Mouse (Mus musculus) hematopoietic stem cell, adult 5-6 weeks (primary cell): Measurements from ENCODE around the gene Ccl5. TPM values are rescaled to one million over a fixed set of nuclear protein-coding genes. Genes with fewer than 3 reads are reported as not detected.

Experiments
- ATAC-seq, 2 experiments: fragments of 125-278 bp in 1 of 2; replicated peaks in 1 of 2; 2 replicates each; pipeline ENCODE4 v1.8.0; 2016 to 2017; ENCODE audit warnings: inconsistent platforms in 2 of 2, mild to moderate bottlenecking in 2 of 2, moderate number of reproducible peaks in 2 of 2, low read depth in 1 of 2, moderate TSS enrichment in 1 of 2; ENCODE audit not compliant: low FRiP score in 2 of 2, poor library complexity in 2 of 2, severe bottlenecking in 2 of 2, insufficient read depth in 1 of 2, low TSS enrichment in 1 of 2
- total RNA-seq: library from RNA; stranded (forward); fragments of 172-1452, 232-1000 nt; gene quantifications from 2 replicates; pipeline ENCODE4 v1.2.3, GENCODE M21; 2017

Gene Ccl5
- total RNA-seq, result 4.7 and 5.3 TPM in 2 replicates

DNA sequence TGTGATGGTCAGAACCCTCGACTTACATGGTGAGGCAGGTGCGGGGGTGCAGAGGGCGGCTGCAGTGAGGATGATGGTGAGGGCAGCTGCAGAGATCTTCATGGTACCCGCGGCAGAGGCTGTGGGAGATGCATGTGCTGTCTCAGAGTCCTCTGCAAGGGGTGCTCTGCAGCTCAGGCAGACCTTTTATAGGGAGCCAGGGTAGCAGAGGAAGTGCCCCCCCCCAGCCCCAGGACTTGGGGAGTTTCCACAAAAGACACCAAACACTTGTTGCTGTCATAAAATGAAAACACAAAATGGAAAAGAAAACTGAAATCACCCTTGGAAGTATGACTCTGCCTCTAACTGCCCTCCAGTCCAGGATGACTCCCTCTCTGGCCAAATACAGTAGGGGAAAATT, at the start of gene Ccl5:
Gene Ccl5, minus strand, starts transcription at position 159 of the 400 bp plus-strand sequence.
- ATAC-seq, result no peak

DNA sequence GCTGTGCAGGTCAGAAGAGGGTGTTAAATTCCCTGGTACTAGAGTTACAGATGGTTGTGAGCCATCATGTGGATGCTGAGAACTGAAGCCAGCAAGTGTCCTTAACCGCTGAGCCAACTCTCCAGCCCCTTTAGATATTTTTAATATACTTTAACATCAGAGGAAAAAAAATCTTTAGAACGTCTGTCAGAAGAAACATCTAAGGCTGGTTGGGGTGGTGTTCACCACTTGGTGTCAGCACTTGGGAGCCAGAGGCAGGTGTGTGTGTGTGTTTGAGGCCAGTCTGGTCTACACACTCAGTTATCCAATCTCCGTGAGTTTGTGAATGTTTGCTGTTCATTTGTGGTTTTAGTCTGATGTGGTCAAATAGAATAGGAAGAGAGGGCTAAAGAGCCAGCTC, 48.7 kb upstream of the Ccl5 start:
- ATAC-seq, result no peak

DNA sequence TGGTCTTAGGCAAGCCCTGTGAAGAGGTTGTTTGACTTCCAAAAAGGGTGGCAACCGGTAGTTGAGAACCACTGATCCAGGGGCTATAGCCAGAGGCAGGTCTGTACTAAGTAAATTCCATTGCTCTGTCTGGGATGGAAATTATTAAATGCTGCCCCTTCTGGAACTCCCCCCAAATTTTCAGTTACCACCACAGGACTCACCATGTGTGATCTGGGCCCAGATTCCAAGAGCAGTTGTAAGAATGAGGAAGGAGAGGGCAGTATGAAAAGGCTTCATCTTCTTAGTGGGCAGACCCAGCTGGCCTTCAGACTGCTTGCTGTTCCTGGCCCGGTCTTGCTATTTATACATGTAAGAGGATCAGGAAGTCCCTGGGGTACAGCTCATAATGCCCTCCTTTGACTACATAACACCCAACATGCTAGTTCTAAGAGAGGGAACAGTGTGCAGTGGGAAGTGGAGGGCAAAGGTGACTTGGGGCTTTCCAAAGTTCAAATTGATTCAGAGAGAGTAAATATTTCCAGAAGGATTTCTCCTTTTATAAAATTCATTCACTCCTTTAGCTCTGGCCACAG, 48.0 kb upstream of the Ccl5 start, which contains the start of gene Ccl9:
Gene Ccl9, minus strand, starts transcription at position 451 of the 575 bp plus-strand sequence.
- peak in 1 of 2 experiments; percentile 33; a peak in 2 of 4 replicates for ATAC-seq

DNA sequence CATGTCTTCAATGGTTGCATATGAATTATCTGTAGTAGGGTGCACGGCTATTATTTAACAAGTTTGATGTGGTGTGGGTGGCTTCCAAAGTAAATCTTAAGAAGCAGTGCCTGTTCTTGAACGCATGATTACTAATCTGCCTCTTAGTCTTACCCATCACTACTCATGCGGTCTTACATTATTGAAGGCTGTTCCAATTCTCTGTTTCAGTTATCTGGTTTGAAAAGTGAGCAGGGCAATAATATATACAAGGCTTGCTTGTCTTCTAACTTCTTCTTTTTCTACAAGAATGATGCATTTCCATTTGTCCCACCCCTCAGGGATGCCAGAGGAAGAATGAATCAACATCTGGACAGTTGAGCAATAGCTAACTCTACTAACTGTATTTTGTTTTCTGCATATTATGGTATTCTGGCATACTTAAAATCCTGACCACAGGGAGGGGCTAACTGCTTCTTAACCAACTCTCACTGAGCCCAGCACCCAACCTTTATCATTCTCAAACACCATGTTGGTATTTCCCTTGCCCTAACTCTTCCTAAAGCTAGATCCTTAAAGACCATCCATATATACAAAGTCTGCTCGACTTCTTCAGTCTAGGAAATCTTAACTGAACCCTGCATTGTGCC, 46.7 kb upstream of the Ccl5 start:
- peak; percentile 57 for ATAC-seq

DNA sequence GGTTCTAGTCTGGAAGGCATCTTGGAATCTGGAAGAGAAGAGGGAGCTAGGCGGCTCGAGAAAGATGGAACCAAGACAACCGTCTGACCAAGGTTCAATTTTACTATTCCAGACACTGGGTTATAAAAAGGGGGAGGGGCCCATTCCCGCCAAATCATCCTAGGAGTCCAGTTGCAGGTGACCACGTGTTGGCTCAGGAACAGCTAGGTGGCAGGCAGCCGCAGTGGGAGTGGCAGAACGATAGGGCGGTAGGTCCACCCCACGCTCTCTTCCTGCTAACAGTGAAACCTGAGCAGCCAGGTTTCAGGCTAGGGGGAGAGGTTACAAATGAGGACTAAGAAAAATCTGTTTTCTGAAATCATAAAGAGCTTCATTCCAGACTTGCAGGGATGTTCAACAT, 42.5 kb upstream of the Ccl5 start:
- no peak for ATAC-seq

DNA sequence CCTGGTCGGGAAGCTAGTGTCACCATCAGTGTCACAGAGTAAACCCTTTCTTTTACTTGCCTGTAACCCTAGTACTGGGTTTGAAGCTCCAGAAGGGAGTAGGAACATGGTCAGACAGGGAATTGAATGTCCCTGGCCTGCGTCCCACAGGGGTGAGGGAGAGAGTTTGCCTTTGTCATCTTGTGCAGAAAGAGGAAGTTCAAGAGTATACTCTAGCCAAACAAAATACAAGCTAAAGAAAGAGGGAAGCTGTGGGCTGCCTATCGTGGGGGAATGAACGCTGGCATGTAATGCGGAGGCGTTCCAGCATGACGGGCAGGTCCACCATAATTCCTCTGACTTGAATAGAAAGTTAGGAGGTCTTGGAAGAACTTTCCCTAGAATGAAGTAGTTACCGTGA, 41.9 kb upstream of the Ccl5 start:
- peak; percentile 76 to 91 for ATAC-seq

DNA sequence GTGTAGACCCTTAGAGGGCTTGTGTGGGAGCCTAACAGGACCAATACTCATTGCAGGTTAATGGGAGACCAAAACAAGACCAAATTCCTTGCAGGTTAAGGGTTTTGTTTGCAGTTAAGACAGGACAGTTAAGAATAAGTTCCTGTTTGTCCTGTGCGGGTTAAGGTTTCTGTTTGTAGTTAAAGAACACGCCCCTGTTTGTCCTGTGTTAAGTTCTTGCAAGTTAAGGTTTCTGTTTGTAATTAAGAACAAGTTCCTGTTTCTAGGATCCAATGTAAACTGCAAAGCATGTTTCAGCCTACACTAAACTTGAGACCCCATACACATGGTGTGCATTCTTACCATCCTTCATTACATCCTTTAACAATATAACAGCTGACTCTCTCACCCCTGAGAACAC, 39.9 kb upstream of the Ccl5 start:
- ATAC-seq, result 0 out of 4 replicates have a peak, but pooled peaks of 1 of the 2 experiments have one; percentile 24

DNA sequence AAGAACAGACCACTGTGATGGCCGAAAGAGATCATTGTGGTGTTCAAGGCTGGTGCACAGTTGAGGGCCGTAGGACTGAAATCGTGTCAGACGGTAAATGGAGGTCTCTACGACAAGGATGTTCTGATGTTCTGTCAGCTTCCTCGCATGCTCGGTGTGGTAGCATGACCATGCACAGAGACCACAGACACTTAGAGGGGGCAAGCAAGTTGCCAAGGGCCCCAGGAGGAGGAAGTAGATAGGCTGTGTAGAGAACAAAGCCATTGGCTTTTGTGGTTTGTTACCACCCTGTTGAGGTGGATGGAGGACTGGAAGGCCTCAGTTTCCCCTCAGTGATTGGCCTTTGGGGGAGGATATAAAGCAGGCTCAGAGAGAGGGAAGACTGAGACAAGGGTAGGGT, 38.9 kb upstream of the Ccl5 start:
- peak; percentile 70 to 85 for ATAC-seq

DNA sequence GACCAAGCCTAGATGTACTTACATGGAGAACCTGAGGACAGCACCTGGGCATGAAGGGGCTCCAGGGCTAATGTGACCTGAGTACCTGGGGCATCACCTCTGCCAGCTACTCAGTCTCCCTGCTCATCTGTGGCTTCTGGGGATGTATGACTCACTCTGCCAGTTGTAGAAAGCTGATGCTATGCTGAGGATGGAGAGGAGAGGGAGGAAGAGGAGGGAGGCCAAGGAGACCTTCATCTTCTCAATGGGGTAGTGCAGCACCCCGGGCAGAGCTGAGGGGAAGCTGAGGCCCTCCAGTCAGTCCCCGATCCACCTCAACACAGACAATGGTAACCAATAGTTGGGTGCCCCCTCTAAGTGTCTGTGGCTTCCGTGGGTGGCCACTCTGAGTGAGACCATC, 38.5 kb upstream of the Ccl5 start:
- no peak for ATAC-seq

DNA sequence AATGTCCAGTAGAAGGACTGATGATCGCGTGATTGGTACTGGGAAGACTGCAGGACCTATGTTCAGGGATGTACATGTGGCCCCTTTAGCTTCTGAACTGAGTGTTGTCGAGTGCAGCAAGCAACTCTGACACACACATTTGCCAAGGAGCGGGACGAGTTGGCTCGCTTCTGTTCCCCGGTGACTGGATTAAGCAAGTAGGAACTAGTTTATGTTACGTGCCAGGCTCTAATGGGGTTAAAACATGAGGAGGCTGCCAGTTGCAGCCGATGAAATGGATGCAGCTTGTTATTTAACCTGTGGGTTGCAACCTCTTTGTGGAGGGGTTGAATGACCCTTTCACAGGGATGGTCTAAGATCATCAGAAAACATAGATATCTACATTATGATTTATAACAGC, 37.7 kb upstream of the Ccl5 start:
- no peak for ATAC-seq

DNA sequence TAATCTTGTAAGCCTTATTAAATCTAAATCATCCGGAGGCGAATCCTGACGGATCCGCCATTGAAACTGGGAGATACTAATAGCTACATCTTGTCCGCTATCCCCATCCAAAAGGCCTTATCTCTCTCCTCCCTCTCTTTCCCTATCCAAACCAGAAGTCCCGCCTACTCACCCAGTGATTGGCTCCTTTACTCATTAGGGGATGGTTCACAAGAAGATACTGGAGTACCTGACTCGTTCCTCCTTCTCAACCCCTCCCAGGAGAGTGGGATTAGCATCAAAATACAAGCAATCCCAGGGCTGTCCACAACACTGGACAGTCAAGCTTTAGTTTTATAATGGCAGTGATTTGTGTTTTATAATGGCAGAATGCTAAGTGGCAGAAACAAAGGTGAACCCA, 37.0 kb upstream of the Ccl5 start:
- ATAC-seq, result no peak

DNA sequence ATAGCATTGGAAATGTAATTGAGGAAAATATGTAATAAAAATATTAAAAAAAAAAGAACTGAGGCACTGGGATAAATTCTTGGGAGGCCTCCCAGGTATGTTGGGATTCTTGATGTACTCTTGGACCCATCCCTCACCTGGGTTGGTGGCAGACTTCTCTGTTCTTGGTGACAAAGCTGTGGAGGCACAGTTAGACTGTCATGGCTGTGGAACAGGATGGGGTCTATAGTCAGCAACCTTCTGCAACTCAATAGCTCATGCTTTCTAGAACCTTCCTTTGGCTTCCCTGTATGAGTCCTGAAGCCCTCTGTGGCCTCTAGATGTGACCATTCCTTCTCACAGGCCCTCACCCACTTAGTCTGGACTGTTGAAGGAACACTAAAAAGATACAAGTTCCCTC, 36.3 kb upstream of the Ccl5 start:
- no peak for ATAC-seq

DNA sequence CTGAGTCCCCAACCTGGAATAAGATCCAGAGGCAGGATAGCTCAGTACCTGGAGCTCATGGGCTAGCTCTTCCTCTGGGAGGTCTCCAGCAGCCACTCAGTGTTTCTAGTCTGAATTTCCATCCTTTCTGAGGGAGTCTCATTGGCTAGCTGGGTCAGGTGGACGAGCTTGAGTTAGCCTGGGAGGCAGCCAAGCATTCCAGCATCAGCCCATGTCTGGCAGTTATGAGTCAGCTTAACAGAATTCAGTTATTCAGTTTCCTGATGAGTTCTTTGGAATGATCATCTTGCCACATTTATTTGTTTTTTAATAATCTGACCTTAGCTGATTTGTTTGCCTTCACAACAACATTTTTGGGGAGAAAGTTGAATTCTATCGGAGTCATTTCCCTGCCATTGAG, 33.4 kb upstream of the Ccl5 start:
- ATAC-seq, result no peak

DNA sequence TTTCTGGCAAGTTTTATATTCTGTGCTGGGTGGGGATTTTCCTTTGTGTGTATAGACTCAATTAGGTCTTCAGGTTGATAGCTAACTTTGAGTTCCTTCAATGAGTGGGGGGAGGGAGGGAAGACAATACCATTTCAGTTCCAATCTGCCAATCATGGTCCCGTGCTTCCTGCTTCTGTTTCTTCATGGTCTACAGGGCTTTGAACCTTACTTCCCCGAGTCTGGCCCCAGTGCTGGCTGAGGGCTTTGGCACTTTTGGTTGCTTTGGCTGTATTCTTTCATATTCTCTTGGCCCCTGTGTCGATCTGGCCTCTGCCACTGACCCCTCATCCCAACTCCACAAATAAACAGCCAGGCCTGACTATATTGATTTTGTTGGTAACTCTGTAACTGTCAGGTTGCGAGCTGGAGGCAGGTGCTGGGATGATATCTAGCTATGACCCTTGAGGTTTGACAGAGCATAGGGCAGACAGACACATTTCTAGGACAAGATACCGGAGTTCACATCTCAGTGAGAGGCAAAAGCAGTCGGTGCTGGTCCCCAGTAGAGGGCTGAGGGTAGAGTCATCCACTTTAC, 32.1 kb upstream of the Ccl5 start:
- ATAC-seq, result no peak

DNA sequence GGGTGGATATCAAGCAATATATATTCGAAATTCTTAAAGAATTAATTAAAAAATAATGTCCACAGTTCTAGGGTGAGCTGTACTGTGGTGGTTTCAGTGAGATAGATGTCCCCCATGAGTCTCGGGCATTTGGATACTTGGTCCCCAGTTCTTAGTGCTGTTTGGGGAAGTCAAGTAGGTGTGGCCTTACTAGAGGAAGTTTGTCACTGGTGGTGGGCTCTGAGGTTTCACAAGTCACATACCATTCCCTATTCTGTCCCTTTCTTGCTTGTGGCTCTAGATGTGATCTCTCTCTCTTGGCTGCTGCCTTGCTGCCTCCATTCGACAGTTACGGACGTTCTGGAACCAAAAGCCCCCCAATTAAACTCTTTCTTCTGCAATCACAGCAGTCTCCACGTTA, 30.1 kb upstream of the Ccl5 start:
- ATAC-seq, result peak; percentile 73 to 84

DNA sequence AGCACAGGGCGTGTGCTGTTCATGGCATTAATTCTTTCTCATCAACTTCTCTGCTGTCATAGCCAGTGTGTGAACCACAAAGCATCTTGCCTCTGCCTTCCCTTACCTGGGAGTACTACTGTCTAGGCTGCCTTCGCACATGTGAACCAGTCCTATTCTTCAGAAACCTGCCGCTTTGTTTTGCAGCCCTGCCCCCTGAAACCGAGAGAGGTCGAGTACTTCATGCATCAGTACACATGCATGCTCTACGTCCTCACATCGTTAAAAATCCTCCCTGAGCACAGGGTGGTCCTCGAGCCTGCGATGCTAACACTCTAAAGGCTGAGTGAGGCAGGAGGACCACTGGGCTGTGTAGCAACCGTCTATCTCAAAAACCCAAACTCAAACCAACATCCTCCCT, 26.8 kb upstream of the Ccl5 start:
- no peak for ATAC-seq

DNA sequence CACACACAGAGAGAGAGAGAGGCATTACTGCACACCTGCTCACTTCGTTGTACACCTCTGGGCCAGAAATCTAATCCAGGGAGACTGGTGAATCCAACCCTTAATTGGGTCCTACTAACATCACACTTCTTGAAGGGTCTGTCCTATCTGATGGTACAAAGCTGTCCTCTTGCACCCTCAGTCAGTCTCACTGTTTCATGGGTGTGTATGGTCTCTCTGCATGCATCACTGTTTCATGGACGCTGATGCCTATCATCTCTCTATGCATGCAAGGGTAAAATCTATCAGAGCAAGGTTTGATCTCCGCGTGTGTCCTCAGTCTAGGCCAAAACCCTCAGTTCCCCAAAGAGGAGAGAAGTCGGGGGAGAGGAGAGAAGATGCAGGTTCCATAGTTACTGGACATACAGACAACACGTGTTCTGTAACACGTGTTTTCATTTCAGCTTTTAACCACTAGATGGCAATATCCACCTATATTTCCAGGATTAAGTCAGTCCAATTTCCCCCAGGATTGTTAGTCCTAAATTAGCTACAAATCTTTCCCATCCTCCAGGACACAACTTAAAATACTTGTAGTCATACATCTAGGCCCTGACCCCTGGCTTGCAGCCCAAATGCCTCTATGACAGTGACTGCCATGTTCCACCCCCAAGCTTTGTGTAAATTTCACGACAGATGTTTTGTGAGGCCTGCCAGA, 25.9 kb upstream of the Ccl5 start:
- ATAC-seq, result peak; percentile 46 to 51; a peak in 2 of 4 replicates

DNA sequence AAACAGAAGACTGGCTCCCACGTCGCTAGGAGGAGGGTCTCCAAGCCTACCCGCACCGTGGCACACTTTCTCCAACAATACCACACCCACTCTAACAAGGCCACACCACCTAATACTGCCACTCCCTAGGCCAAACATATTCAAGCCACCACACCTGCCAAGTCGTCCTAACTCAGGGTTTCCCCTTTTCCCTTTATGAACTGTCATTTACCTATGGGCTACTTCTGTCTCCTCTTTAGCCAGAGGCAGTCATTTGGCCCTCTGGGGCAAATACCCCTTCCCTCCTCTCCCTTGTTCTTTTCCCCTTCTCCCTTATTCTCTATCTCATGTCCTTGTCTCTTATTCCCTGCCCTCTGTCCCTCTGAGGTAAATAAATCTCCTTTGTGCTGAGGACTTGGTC, 21.4 kb upstream of the Ccl5 start:
- no peak for ATAC-seq
